Mouse (Mus musculus): ENCODE results near the gene Bri3bp.
A peak's percentile ranks its signal among the peaks of the same experiment; 100 is the strongest.
"Not testable (repeated sequence)": the region's sequence is repeated elsewhere in the genome, so short reads cannot be mapped to it uniquely, and the experiment has no call there.

The Bri3bp gene

GRCm38 (mm10) chr5:125408842-125409241 lies 32.5 kb upstream of the Bri3bp start:
- DNase-seq (ENCODE audit: low spot score in 2 of 2) = peak; percentile 92 to 94

GRCm38 (mm10) chr5:125409348-125410090 lies 31.8 kb upstream of the Bri3bp start:
- peak in 1 of 2 experiments; percentile 71 for DNase-seq (ENCODE audit: low spot score in 2 of 2)

GRCm38 (mm10) chr5:125411972-125412530 lies 29.3 kb upstream of the Bri3bp start:
- peak in 1 of 2 experiments; percentile 71 for DNase-seq (ENCODE audit: low spot score in 2 of 2)

- not testable (repeated sequence) for DNase-seq (ENCODE audit: low spot score in 2 of 2)
Observed at GRCm38 (mm10) chr5:125412536-125412935, 28.8 kb upstream of the Bri3bp start.

GRCm38 (mm10) chr5:125413763-125414162 lies 27.6 kb upstream of the Bri3bp start:
- DNase-seq (ENCODE audit: low spot score in 2 of 2) = no peak

GRCm38 (mm10) chr5:125416183-125416582 lies 25.2 kb upstream of the Bri3bp start:
- no peak for DNase-seq (ENCODE audit: low spot score in 2 of 2)

- no peak for DNase-seq (ENCODE audit: low spot score in 2 of 2)
Observed at GRCm38 (mm10) chr5:125418636-125419035, 22.7 kb upstream of the Bri3bp start.

- DNase-seq (ENCODE audit: low spot score in 2 of 2) = no peak
Observed at GRCm38 (mm10) chr5:125419124-125419523, 22.2 kb upstream of the Bri3bp start.

GRCm38 (mm10) chr5:125425698-125426276 lies 15.6 kb upstream of the Bri3bp start:
- DNase-seq (ENCODE audit: low spot score in 2 of 2) = no peak

GRCm38 (mm10) chr5:125426343-125426742 lies 15.0 kb upstream of the Bri3bp start:
- DNase-seq (ENCODE audit: low spot score in 2 of 2) = no peak

- DNase-seq (ENCODE audit: low spot score in 2 of 2) = not testable (repeated sequence)
Observed at GRCm38 (mm10) chr5:125432324-125432723, 9.0 kb upstream of the Bri3bp start.

GRCm38 (mm10) chr5:125433793-125434337 lies 7.5 kb upstream of the Bri3bp start, which contains the start of gene Dhx37:
Dhx37 (minus strand) TSS chr5:125434121.
- peak; percentile 91 to 94 for DNase-seq (ENCODE audit: low spot score in 2 of 2)

- DNase-seq (ENCODE audit: low spot score in 2 of 2) = not testable (repeated sequence)
Observed at GRCm38 (mm10) chr5:125434347-125434746, 7.0 kb upstream of the Bri3bp start.

GRCm38 (mm10) chr5:125440583-125441233 lies 660 bp upstream of the Bri3bp start:
- no peak for DNase-seq (ENCODE audit: low spot score in 2 of 2)

GRCm38 (mm10) chr5:125442136-125442995 lies 998 bp downstream of the Bri3bp start:
- peak in 1 of 2 experiments; percentile 21 for DNase-seq (ENCODE audit: low spot score in 2 of 2)

GRCm38 (mm10) chr5:125443335-125443734 lies 2.0 kb downstream of the Bri3bp start:
- no peak for DNase-seq (ENCODE audit: low spot score in 2 of 2)

GRCm38 (mm10) chr5:125443915-125444314 lies 2.5 kb downstream of the Bri3bp start:
- DNase-seq (ENCODE audit: low spot score in 2 of 2) = no peak

- no peak for DNase-seq (ENCODE audit: low spot score in 2 of 2)
Observed at GRCm38 (mm10) chr5:125444554-125444953, 3.2 kb downstream of the Bri3bp start.

GRCm38 (mm10) chr5:125446344-125446743 lies 5.0 kb downstream of the Bri3bp start:
- DNase-seq (ENCODE audit: low spot score in 2 of 2) = peak in 1 of 2 experiments; percentile 23

- no peak for DNase-seq (ENCODE audit: low spot score in 2 of 2)
Observed at GRCm38 (mm10) chr5:125448026-125448425, 6.7 kb downstream of the Bri3bp start.

- no peak for DNase-seq (ENCODE audit: low spot score in 2 of 2)
Observed at GRCm38 (mm10) chr5:125448631-125449030, 7.3 kb downstream of the Bri3bp start.

All from frontal cortex, postnatal 36 days (tissue).